Mouse (Mus musculus) kidney, embryonic 15.5 days (tissue): ENCODE results near the gene Kazald1. TPM values are rescaled to one million over a fixed set of nuclear protein-coding genes. Genes with fewer than 3 reads are reported as not detected.

Source experiments
- ATAC-seq: fragments of 200-750 bp; cut with Nextera tagmentation; replicated peaks from 2 replicates; pipeline ENCODE4 v1.8.0; 2017; ENCODE audit warnings: moderate TSS enrichment; ENCODE audit not compliant: low FRiP score
- H3K27ac ChIP-seq: fragments of 300-500 bp; sonication (generic); 2 replicates; pipeline ENCODE4 v1.5.1; 2015; ENCODE audit warnings: mild to moderate bottlenecking, inconsistent platforms
- H3K27me3 ChIP-seq: fragments of 300-500 bp; sonication (generic); 2 replicates; pipeline ENCODE4 v1.6.1; 2015; ENCODE audit warnings: inconsistent platforms
- H3K36me3 ChIP-seq: fragments of 300-500 bp; sonication (generic); 2 replicates; pipeline ENCODE4 v1.6.1; 2015; ENCODE audit warnings: inconsistent platforms
- H3K4me1 ChIP-seq: fragments of 300-500 bp; sonication (generic); 2 replicates; pipeline ENCODE4 v1.6.1; 2015; ENCODE audit warnings: inconsistent platforms
- H3K4me2 ChIP-seq: fragments of 300-500 bp; sonication (generic); 2 replicates; pipeline ENCODE4 v1.6.1; 2015; ENCODE audit warnings: moderate library complexity, mild to moderate bottlenecking, inconsistent platforms
- H3K4me3 ChIP-seq: fragments of 300-500 bp; sonication (generic); replicated peaks from 2 replicates; pipeline ENCODE4 v1.5.1; 2015; ENCODE audit warnings: mild to moderate bottlenecking, inconsistent platforms
- H3K9ac ChIP-seq: fragments of 300-500 bp; sonication (generic); 2 replicates; pipeline ENCODE4 v1.6.1; 2015; ENCODE audit warnings: mild to moderate bottlenecking, inconsistent platforms
- H3K9me3 ChIP-seq: fragments of 300-500 bp; sonication (generic); replicated peaks from 2 replicates; pipeline ENCODE4 v1.6.1; 2016; ENCODE audit warnings: inconsistent platforms
- WGBS: fragments of 180-500 bp; shearing (Covaris S2); methylation state at CpG from one replicate; pipeline ENCODE4 v1.1.7; 2015; ENCODE audit warnings: mixed read lengths; 5-methylcytosine and 5-hydroxymethylcytosine counted together
- polyA plus RNA-seq: library from polyadenylated mRNA; unstranded; fragments of >200 nt; fragmentation: Nextera tagmentation; extraction: Ambion mirVana; gene quantifications from 2 replicates; pipeline ENCODE4 v1.2.1, GENCODE M21; 2015

Kazald1 gene
- polyA plus RNA-seq, 1 experiment from 2014 or later = 13.3 TPM

DNA sequence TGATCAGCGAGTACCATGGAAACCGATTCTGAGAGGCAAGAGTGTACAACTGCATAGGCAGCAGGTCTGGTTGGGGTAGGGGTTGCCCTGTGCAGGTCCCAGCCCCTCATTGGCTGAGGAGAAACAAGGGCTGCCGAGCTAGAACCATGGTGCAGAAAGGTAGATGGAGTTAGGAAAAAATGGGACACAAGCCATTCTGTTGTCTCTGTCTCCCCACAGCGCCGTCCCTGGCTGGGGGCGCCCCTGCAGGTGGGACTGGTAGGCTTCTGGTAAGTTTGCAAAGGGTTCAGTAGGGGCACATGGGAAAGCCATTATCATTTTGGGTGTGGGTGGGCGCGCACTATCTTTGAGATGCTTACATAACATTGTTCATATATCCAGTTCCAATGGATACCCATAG lies 21.6 kb upstream of the Kazald1 start:
- Histone ChIP-seq H3K27me3 (no peaks in the 10 kb centered on the region), H3K4me2 (no peak overlapping the region), H3K4me3 (no peak overlapping the region), H3K9me3 (no peaks in the 10 kb centered on the region), H3K36me3 (peaks cover 29% of the 10 kb centered on the region), H3K4me1 (peaks cover 43% of the 10 kb centered on the region), H3K9ac (no peak overlapping the region), H3K27ac (no peak overlapping the region)
- WGBS = 82% methylated on average over 8 of the region's 8 CpGs
- no peak for ATAC-seq

- H3K36me3 ChIP-seq = peaks cover 29% of the 10 kb centered on the region
- H3K4me1 ChIP-seq = peaks cover 39% of the 10 kb centered on the region
- peak overlapping the region; percentile 27; the same call in 1 of the 2 replicates for H3K27ac ChIP-seq
- ATAC-seq = no peak
- H3K4me2 ChIP-seq = no peak overlapping the region
- H3K9ac ChIP-seq = no peak overlapping the region
- no peaks in the 10 kb centered on the region for H3K27me3 ChIP-seq
- no peak overlapping the region for H3K4me3 ChIP-seq
- H3K9me3 ChIP-seq = no peaks in the 10 kb centered on the region
- WGBS = 82% methylated on average over 6 of the region's 6 CpGs
Observed at GRCm38 (mm10) chr19:45054892-45055690, 19.9 kb upstream of the Kazald1 start.

DNA sequence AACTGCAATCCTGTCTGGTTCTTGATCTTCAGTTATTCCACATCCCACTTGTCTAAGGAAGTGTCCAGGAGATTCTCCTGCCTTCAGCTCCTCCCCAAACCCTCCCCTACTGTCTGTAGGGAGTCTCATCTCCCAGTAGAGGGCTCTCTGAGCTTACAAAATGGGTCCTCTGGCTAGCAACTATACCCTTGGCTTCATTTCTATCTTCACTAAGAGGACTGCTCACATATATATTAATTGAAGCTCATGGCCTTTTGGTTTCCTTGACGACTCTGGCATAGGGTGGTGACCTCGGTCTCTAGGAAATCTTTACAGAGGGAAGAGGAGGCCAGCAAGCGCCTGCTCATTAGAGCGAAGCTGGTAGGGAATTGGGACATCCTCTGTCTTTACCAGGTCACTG lies 18.7 kb upstream of the Kazald1 start:
- H3K9ac ChIP-seq = 0 out of 2 replicates have a peak overlapping the region, but pooled peaks have one; percentile 9
- H3K9me3 ChIP-seq = no peaks in the 10 kb centered on the region
- 28% methylated on average over 4 of the region's 4 CpGs for WGBS
- 0 out of 2 replicates have a peak, but pooled peaks have one; percentile 17 for ATAC-seq
- no peak overlapping the region for H3K4me3 ChIP-seq
- H3K27me3 ChIP-seq = no peaks in the 10 kb centered on the region
- H3K36me3 ChIP-seq = peaks cover 22% of the 10 kb centered on the region
- H3K4me2 ChIP-seq = 0 out of 2 replicates have a peak overlapping the region, but pooled peaks have one; percentile 8
- peak overlapping the region; percentile 98; the same call in 1 of the 2 replicates for H3K27ac ChIP-seq
- peaks cover 39% of the 10 kb centered on the region for H3K4me1 ChIP-seq

- Histone ChIP-seq H3K4me2 (peak overlapping the region; percentile 65), H3K4me3 (peak overlapping the region; percentile 59), H3K27me3 (no peaks in the 10 kb centered on the region), H3K36me3 (peaks cover 16% of the 10 kb centered on the region; the same call in 1 of the 2 replicates), H3K9me3 (no peaks in the 10 kb centered on the region), H3K9ac (peak overlapping the region; percentile 62; the same call in 1 of the 2 replicates), H3K27ac (peak overlapping the region; percentile 98), H3K4me1 (peaks cover 39% of the 10 kb centered on the region)
- WGBS = 69% methylated on average over 7 of the region's 7 CpGs
- ATAC-seq = no peak
Observed at GRCm38 (mm10) chr19:45056908-45057698, 17.9 kb upstream of the Kazald1 start.

- peak overlapping the region; percentile 59 for H3K4me3 ChIP-seq
- peak overlapping the region; percentile 98 for H3K27ac ChIP-seq
- peaks cover 10% of the 10 kb centered on the region; the same call in 1 of the 2 replicates for H3K36me3 ChIP-seq
- H3K9ac ChIP-seq = peak overlapping the region; percentile 62
- no peaks in the 10 kb centered on the region for H3K27me3 ChIP-seq
- peak overlapping the region; percentile 65 for H3K4me2 ChIP-seq
- WGBS = 40% methylated on average over 7 of the region's 7 CpGs
- ATAC-seq = no peak
- H3K4me1 ChIP-seq = peaks cover 39% of the 10 kb centered on the region
- H3K9me3 ChIP-seq = no peaks in the 10 kb centered on the region
Observed at GRCm38 (mm10) chr19:45057724-45058112, 17.3 kb upstream of the Kazald1 start.

- Histone ChIP-seq H3K4me1 (peaks cover 34% of the 10 kb centered on the region), H3K4me3 (peak overlapping the region; percentile 59), H3K4me2 (peak overlapping the region; percentile 65), H3K9me3 (no peaks in the 10 kb centered on the region), H3K27ac (peak overlapping the region; percentile 98), H3K36me3 (peaks cover 4% of the 10 kb centered on the region; the same call in 1 of the 2 replicates), H3K27me3 (no peaks in the 10 kb centered on the region), H3K9ac (peak overlapping the region; percentile 83)
- ATAC-seq = peak; percentile 93
- under 1% methylated on average over 34 of the region's 34 CpGs for WGBS
Observed at GRCm38 (mm10) chr19:45058113-45058839, 16.8 kb upstream of the Kazald1 start.

GRCm38 (mm10) chr19:45058841-45059240 lies 16.2 kb upstream of the Kazald1 start:
- peaks cover 3% of the 10 kb centered on the region for H3K27me3 ChIP-seq
- H3K36me3 ChIP-seq = no peaks in the 10 kb centered on the region
- no peak for ATAC-seq
- H3K9ac ChIP-seq = peak overlapping the region; percentile 83
- H3K4me2 ChIP-seq = peak overlapping the region; percentile 65
- WGBS = 1% methylated on average over 14 of the region's 14 CpGs
- peak overlapping the region; percentile 98 for H3K27ac ChIP-seq
- H3K4me1 ChIP-seq = peaks cover 34% of the 10 kb centered on the region
- peak overlapping the region; percentile 59 for H3K4me3 ChIP-seq
- H3K9me3 ChIP-seq = no peaks in the 10 kb centered on the region

GRCm38 (mm10) chr19:45063565-45064292 lies 11.3 kb upstream of the Kazald1 start:
- H3K4me2 ChIP-seq = peak overlapping the region; percentile 39
- no peak for ATAC-seq
- H3K27ac ChIP-seq = no peak overlapping the region
- WGBS = 41% methylated on average over 20 of the region's 20 CpGs
- H3K9me3 ChIP-seq = no peaks in the 10 kb centered on the region
- H3K27me3 ChIP-seq = peaks cover 52% of the 10 kb centered on the region
- H3K9ac ChIP-seq = no peak overlapping the region
- peaks cover 14% of the 10 kb centered on the region for H3K4me1 ChIP-seq
- no peaks in the 10 kb centered on the region for H3K36me3 ChIP-seq
- H3K4me3 ChIP-seq = no peak overlapping the region

DNA sequence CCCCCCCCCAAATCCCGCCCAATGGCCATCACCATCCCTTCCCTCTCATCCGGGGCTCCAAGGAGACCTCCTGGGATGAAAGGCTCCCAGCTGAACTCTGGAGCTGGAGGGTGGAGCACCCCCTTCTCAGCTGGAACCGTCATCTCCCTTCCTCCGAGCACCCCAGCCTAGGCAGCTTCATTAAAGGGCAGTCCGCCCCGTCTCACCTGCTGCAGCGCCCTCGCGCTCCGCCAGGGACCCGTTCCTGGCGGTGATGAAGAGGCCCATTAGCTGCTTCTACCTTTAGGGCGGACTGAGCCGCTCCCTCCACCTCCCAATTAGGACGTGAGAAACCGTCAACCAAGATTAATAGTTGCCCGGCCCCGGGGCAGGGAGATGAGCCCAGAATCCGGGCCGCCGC lies 9.8 kb upstream of the Kazald1 start:
- 5% methylated on average over 21 of the region's 21 CpGs for WGBS
- Histone ChIP-seq H3K9me3 (no peaks in the 10 kb centered on the region), H3K4me3 (0 out of 2 replicates have a peak overlapping the region, but pooled peaks have one; percentile 2), H3K9ac (peak overlapping the region; percentile 7; the same call in 1 of the 2 replicates), H3K27ac (no peak overlapping the region), H3K27me3 (peaks cover 67% of the 10 kb centered on the region), H3K4me2 (no peak overlapping the region), H3K36me3 (no peaks in the 10 kb centered on the region), H3K4me1 (peaks cover 9% of the 10 kb centered on the region; the same call in 1 of the 2 replicates)
- no peak for ATAC-seq

GRCm38 (mm10) chr19:45067170-45067569 lies 7.9 kb upstream of the Kazald1 start:
- WGBS = 21% methylated on average over 17 of the region's 17 CpGs
- peaks cover 80% of the 10 kb centered on the region for H3K27me3 ChIP-seq
- no peaks in the 10 kb centered on the region for H3K9me3 ChIP-seq
- H3K4me2 ChIP-seq = no peak overlapping the region
- H3K4me1 ChIP-seq = peaks cover 9% of the 10 kb centered on the region; the same call in 1 of the 2 replicates
- no peak overlapping the region for H3K4me3 ChIP-seq
- no peaks in the 10 kb centered on the region for H3K36me3 ChIP-seq
- H3K27ac ChIP-seq = no peak overlapping the region
- ATAC-seq = no peak
- H3K9ac ChIP-seq = no peak overlapping the region
